ENCODE assay signal across 9 mouse cellular contexts in the genomic region with DNA sequence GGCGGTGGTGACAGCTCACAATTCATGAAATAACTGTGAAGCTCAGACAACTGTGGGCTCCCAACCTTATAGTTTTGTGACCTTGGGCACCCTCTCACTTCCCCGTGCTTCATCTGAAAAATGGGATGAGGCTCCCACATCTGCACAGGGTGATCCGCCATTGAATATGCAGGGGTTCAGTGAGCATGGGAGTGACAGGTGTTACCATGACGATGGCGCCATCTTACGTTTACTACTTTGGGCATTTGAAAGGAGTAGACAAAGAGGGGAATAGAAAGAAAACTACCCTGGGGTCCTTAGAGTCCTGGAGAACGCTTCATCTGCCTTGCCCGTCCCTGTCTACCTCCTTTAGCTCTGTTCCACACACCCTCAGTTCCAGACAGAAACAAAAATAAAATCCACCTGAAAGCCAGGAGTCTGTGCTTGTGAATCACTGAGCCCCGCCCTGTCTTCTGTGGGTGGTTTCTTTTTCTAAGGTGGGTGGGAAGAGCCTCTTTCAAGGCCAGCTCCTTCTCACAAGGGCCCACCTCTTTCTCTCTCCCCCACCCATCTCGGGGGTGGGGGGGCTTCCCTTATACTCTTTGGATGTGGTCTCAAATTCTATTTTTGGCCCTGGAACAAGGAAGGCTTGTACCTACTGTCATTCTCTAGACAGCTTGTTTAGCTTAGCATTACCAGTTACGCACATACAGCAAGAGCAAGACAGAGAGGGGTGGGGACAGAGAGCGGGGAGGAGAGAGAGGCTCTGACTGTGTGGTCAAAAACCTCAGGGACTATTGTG. TPM values are rescaled to one million over a fixed set of nuclear protein-coding genes. Genes with fewer than 3 reads are reported as not detected.
DNase-seq lines count a peak whose midpoint lies in the region; ATAC-seq and TF ChIP-seq lines count a peak whose summit lies in the region.
"Had no signal": no experiment of that assay in that cellular context is flagged by ENCODE, and none has a peak within 500 bp of the region (broad histone marks: within the 10 kb centered on the region; RNA-seq: fewer than 3 reads in every experiment).

No protein-coding gene starts in this region.

- no peak for ATAC-seq in midbrain, embryonic 13.5 days
- ATAC-seq in erythroid progenitor cell, adult 5-6 weeks (replicated peaks; ENCODE audit: low FRiP score, poor library complexity, severe bottlenecking): no peak

- TF ChIP-seq CTCF in thymus, adult 2 months (IDR thresholded peaks at IDR 0.05; ENCODE audit: borderline replicate concordance, control insufficient read depth, extremely low read depth, insufficient read depth, low read length, poor library complexity): no peak

- DNase-seq in embryo, embryonic 10.5 days (ENCODE audit: low spot score): peak; percentile 24
- no peak for DNase-seq in embryo, embryonic 9.5 days (ENCODE audit: extremely low spot score)
- DNase-seq in thymus, adult 2 months: peak; percentile 42
- DNase-seq in thymus, adult 18-20 months: no peak
- DNase-seq in thymus, postnatal 36 days: peak; percentile 47 to 64
- no peak for DNase-seq in testis, postnatal 14 days (ENCODE audit: low spot score)
- DNase-seq: adrenal gland, postnatal 36 days had no signal

- H3K4me1 ChIP-seq in thymus, adult 2 months (replicated peaks; ENCODE audit: control insufficient read depth, insufficient read depth, low read length): peaks cover 57% of the 10 kb centered on the region
- peaks cover 20% of the 10 kb centered on the region for H3K4me1 ChIP-seq in midbrain, embryonic 13.5 days (replicated peaks)

- WGBS in thymus, adult 2 months: 40% methylated on average over 12 of the region's 12 CpGs
- 49% methylated on average over 12 of the region's 12 CpGs for WGBS in midbrain, embryonic 13.5 days

- H3K9me3 ChIP-seq in midbrain, embryonic 13.5 days: no peaks in the 10 kb centered on the region

- H3K27ac ChIP-seq in thymus, adult 2 months (ENCODE audit: control insufficient read depth, insufficient read depth, low read length): peak overlapping the region; percentile 25; the same call in 1 of the 2 replicates
- H3K27ac ChIP-seq in midbrain, embryonic 13.5 days: 0 out of 2 replicates have a peak overlapping the region, but pooled peaks have one; percentile 26

- H3K9ac ChIP-seq in midbrain, embryonic 13.5 days (replicated peaks): no peak overlapping the region

- H3K4me3 ChIP-seq in thymus, adult 2 months (ENCODE audit: control insufficient read depth, insufficient read depth, low read length): no peak overlapping the region
- H3K4me3 ChIP-seq in midbrain, embryonic 13.5 days (replicated peaks): no peak overlapping the region

- H3K27me3 ChIP-seq in thymus, adult 2 months (ENCODE audit: control insufficient read depth, insufficient read depth, low read length): no peaks in the 10 kb centered on the region
- no peaks in the 10 kb centered on the region for H3K27me3 ChIP-seq in midbrain, embryonic 13.5 days

- H3K36me3 ChIP-seq in thymus, adult 2 months (ENCODE audit: control insufficient read depth, insufficient read depth, low read length): no peaks in the 10 kb centered on the region
- H3K36me3 ChIP-seq in midbrain, embryonic 13.5 days: no peaks in the 10 kb centered on the region

- no peak overlapping the region for H3K4me2 ChIP-seq in midbrain, embryonic 13.5 days (replicated peaks)

- TF ChIP-seq POLR2A in thymus, adult 2 months (IDR thresholded peaks at IDR 0.05; ENCODE audit: control insufficient read depth, extremely low read depth, insufficient read depth, low read length, poor library complexity): no peak

RNA-seq across cellular contexts. Expression of gene Rab44, which starts 41.6 kb away (rescaled TPM):
- 8.3 and 8.9 TPM in 2 replicates for polyA plus RNA-seq in thymus, adult 2 months (2012; rRNA removed)
- not detected in 2 replicates for polyA plus RNA-seq in midbrain, embryonic 13.5 days (2015; fragmentation: Nextera tagmentation; extraction: Ambion mirVana)
- 15.9 and 22.7 TPM in 2 replicates for total RNA-seq in erythroid progenitor cell, adult 5-6 weeks (2015; ENCODE audit: low replicate concordance)
- 22.2 and 28.0 TPM in 2 replicates for total RNA-seq in erythroid progenitor cell, adult 5-6 weeks (2017; ENCODE audit: low replicate concordance)

Comparison
In these comparisons a context has a peak if more than half of its experiments do, and no peak if none do; other contexts are left out.
1. DNase-seq: peak in embryo, embryonic 10.5 days (single experiment), thymus, adult 2 months (single experiment) and thymus, postnatal 36 days (2 of 2); none in embryo, embryonic 9.5 days (single experiment), thymus, adult 18-20 months (0 of 2) and testis, postnatal 14 days (single experiment).